Mouse (Mus musculus) liver, embryonic 14.5 days (tissue): ENCODE measurements at regions not wholly inside any gene's neighbourhood (a gene's known extent, or its start where the extent isn't known, plus 50 kb on each side); places are given as distances from the start of the nearest gene placed in this dataset.

ENCODE experiments used
- CTCF ChIP-seq: IDR thresholded peaks from 2 replicates; pipeline ENCODE4 v1.5.1; 2016; ENCODE audit warnings: antibody characterized with exemption, low read depth, control low read depth
- EP300 ChIP-seq: IDR thresholded peaks from 2 replicates; pipeline ENCODE4 v1.6.1; 2016; ENCODE audit warnings: antibody characterized with exemption, low read depth

DNA sequence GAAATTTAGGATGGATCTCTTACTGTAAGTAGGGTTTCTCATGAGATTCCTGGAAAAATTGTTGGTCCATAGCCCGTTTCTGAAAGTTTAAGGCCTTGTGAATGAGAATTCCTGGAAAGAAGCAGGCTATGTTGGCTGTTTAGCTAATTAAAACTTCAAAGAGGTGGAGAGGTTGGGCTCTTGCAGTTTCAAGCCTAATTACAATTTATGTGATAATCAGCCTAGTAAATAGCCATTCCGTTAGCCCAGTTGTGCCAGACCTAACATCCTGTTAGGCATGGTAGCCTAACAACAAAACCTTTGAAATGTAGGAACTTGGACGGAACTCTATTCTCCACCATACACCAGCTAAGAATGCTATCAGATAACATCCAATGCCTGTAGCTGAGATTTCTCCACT lies 235.0 kb downstream of the Fam43a start:
- TF ChIP-seq EP300, result no peak
- no peak for TF ChIP-seq CTCF
